Mouse (Mus musculus) myocyte (in vitro differentiated cells): ENCODE measurements around the gene Tnik.

Source experiments
- CEBPB ChIP-seq: IDR thresholded peaks from 2 replicates; pipeline ENCODE4 v1.6.1; 2011; ENCODE audit warnings: mild to moderate bottlenecking, moderate library complexity; ENCODE audit not compliant: poor library complexity, insufficient read depth, severe bottlenecking
- E2F4 ChIP-seq: IDR thresholded peaks from one replicate; pipeline ENCODE4 v1.6.1; 2011; ENCODE audit warnings: mild to moderate bottlenecking, control low read depth, moderate library complexity; ENCODE audit not compliant: insufficient read depth
- MAX ChIP-seq: IDR thresholded peaks from one replicate; pipeline ENCODE4 v1.6.1; 2011; ENCODE audit warnings: low read depth, mild to moderate bottlenecking, control low read depth
- MYOG ChIP-seq, 3 experiments: IDR thresholded peaks; one replicate each; pipeline ENCODE4 v1.6.1; 2011; ENCODE audit warnings: control low read depth in 2 of 3, low read depth in 2 of 3, mild to moderate bottlenecking in 2 of 3; ENCODE audit not compliant: insufficient read length in 2 of 3, control insufficient read depth in 1 of 3, insufficient read depth in 1 of 3
- POLR2A ChIP-seq: IDR thresholded peaks from one replicate; pipeline ENCODE4 v1.6.1; 2011; ENCODE audit warnings: low read depth, mild to moderate bottlenecking, control low read depth, moderate library complexity; ENCODE audit not compliant: insufficient read length
- POLR2AphosphoS2 ChIP-seq: IDR thresholded peaks from one replicate; pipeline ENCODE4 v1.6.1; 2011; ENCODE audit warnings: low read depth, control low read depth; ENCODE audit not compliant: insufficient read length
- REST ChIP-seq: IDR thresholded peaks from one replicate; pipeline ENCODE4 v1.6.1; 2011; ENCODE audit warnings: mild to moderate bottlenecking, control low read depth, moderate library complexity; ENCODE audit not compliant: insufficient read depth, insufficient read length
- SRF ChIP-seq: IDR thresholded peaks from one replicate; pipeline ENCODE4 v1.6.1; 2011; ENCODE audit warnings: low read depth; ENCODE audit not compliant: control insufficient read depth, insufficient read length
- TCF12 ChIP-seq: IDR thresholded peaks from one replicate; pipeline ENCODE4 v1.6.1; 2011; ENCODE audit warnings: mild to moderate bottlenecking, control low read depth; ENCODE audit not compliant: poor library complexity, insufficient read depth, severe bottlenecking
- TCF3 ChIP-seq: IDR thresholded peaks from one replicate; pipeline ENCODE4 v1.6.1; 2011; ENCODE audit warnings: low read depth, control low read depth; ENCODE audit not compliant: insufficient read length
- USF1 ChIP-seq: IDR thresholded peaks from one replicate; pipeline ENCODE4 v1.6.1; 2011; ENCODE audit warnings: low read depth, mild to moderate bottlenecking, control low read depth, moderate library complexity

GRCm38 (mm10) chr3:28697797-28698196, 434.8 kb downstream of the Tnik start, which contains the start of gene Slc2a2:
- no peak for TF ChIP-seq MAX
- no peak for TF ChIP-seq POLR2A
- no peak for TF ChIP-seq TCF12
- no peak for TF ChIP-seq E2F4
- no peak for TF ChIP-seq POLR2AphosphoS2
- no peak for TF ChIP-seq USF1
- TF ChIP-seq CEBPB = no peak
- TF ChIP-seq SRF = no peak
- no peak for TF ChIP-seq REST
- no peak for TF ChIP-seq TCF3
- no peak for TF ChIP-seq MYOG (IDR thresholded peaks at IDR 0.05; ENCODE audit: control insufficient read depth in 1 of 3, insufficient read depth in 1 of 3, insufficient read length in 2 of 3, low read depth in 2 of 3)
